In the genomic region with DNA sequence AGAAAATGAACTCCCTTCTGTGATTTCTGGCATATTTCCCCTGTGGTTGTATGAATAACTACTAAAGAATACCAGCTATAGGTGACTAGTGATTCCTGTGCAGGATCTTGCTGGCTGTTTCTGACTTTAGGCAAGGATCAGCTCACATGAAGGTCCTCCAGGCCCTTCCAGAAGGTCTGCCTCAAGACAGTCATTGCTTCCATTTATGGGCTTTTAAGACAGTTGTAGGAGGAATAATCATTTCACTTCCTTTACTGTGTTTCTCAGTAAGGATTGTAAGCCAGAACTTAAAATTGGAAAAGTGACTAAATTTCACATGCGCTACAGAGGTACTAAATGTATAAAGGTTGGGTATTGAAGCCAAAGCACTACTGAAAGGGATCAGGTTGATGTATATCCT, we compare ENCODE assay signal across 27 mouse cellular contexts.
"Had no signal": no experiment of that assay in that cellular context is flagged by ENCODE, and none has a peak within 500 bp of the region (broad histone marks: within the 10 kb centered on the region; RNA-seq: fewer than 3 reads in every experiment).

No protein-coding gene starts in this region.

- H3K36me3 ChIP-seq: heart, embryonic 13.5 days; heart, embryonic 15.5 days; hindbrain, embryonic 12.5 days; intestine, embryonic 15.5 days; limb, embryonic 10.5 days; limb, embryonic 12.5 days; liver, embryonic 13.5 days; liver, embryonic 15.5 days had no signal

- H3K9me3 ChIP-seq: heart, embryonic 13.5 days; heart, embryonic 15.5 days; hindbrain, embryonic 12.5 days; intestine, embryonic 15.5 days; limb, embryonic 10.5 days; limb, embryonic 12.5 days; liver, embryonic 13.5 days; liver, embryonic 15.5 days had no signal

- H3K27ac ChIP-seq: heart, adult 2 months; heart, embryonic 13.5 days; heart, embryonic 15.5 days; hindbrain, embryonic 12.5 days; hindbrain, embryonic 14.5 days; intestine, embryonic 15.5 days; layer of hippocampus, adult 2 months; limb, embryonic 10.5 days; limb, embryonic 12.5 days; liver, embryonic 13.5 days; liver, embryonic 15.5 days had no signal

- DNase-seq: gastrocnemius, postnatal 14 days; gastrocnemius, postnatal 36 days; heart, adult 11 months; heart, adult 2 months; heart, postnatal 14 days; heart, postnatal 36 days; kidney, adult 18-20 months; kidney, adult 8-10 months; kidney, postnatal 10 days; kidney, postnatal 25 days; kidney, postnatal 4 days; liver; liver, embryonic 13.5 days had no signal

- H3K4me2 ChIP-seq: heart, embryonic 11.5 days; heart, embryonic 13.5 days; heart, embryonic 15.5 days; hindbrain, embryonic 12.5 days; hindbrain, embryonic 14.5 days; intestine, embryonic 15.5 days; limb, embryonic 12.5 days; liver, embryonic 11.5 days; liver, embryonic 13.5 days; liver, embryonic 15.5 days had no signal

- H3K4me3 ChIP-seq: heart, adult 2 months; heart, embryonic 13.5 days; heart, embryonic 15.5 days; hindbrain, embryonic 12.5 days; intestine, embryonic 15.5 days; layer of hippocampus, adult 2 months; limb, embryonic 10.5 days; limb, embryonic 12.5 days; liver, embryonic 13.5 days; liver, embryonic 15.5 days had no signal

- H3K27me3 ChIP-seq: heart, embryonic 13.5 days; heart, embryonic 15.5 days; hindbrain, embryonic 12.5 days; intestine, embryonic 15.5 days; limb, embryonic 12.5 days; liver, embryonic 13.5 days; liver, embryonic 15.5 days had no signal

- H3K9ac ChIP-seq: heart, embryonic 13.5 days; heart, embryonic 15.5 days; hindbrain, embryonic 12.5 days; hindbrain, embryonic 14.5 days; intestine, embryonic 15.5 days; limb, embryonic 12.5 days; liver, embryonic 13.5 days; liver, embryonic 15.5 days had no signal

- ATAC-seq: hindbrain, embryonic 16.5 days; inflammation-experienced regulatory T-cells, adult 6 months; intestine, embryonic 15.5 days; intestine, postnatal 0 days had no signal

- H3K4me1 ChIP-seq: heart, embryonic 13.5 days; heart, embryonic 15.5 days; hindbrain, embryonic 12.5 days; intestine, embryonic 15.5 days; limb, embryonic 10.5 days; limb, embryonic 12.5 days; liver, embryonic 13.5 days; liver, embryonic 15.5 days had no signal
